Mouse (Mus musculus) hindbrain, embryonic 10.5 days (tissue): ENCODE data around the gene Pnpla7. TPM values are rescaled to one million over a fixed set of nuclear protein-coding genes. Genes with fewer than 3 reads are reported as not detected.
"Not testable (repeated sequence)": the region's sequence is repeated elsewhere in the genome, so short reads cannot be mapped to it uniquely, and the experiment has no call there.

ENCODE experiments used
- DNase-seq: peaks from one replicate; pipeline ENCODE4 v3.0.0-alpha.2; 2017; ENCODE audit warnings: low spot score
- H3K27ac ChIP-seq: fragments of 300-500 bp; sonication (generic); 2 replicates; pipeline ENCODE4 v1.5.1; 2016; ENCODE audit warnings: mild to moderate bottlenecking, moderate library complexity
- H3K27me3 ChIP-seq: fragments of 300-500 bp; sonication (generic); 2 replicates; pipeline ENCODE4 v1.6.1; 2016; ENCODE audit warnings: mild to moderate bottlenecking; ENCODE audit not compliant: poor library complexity, insufficient read depth, severe bottlenecking
- H3K36me3 ChIP-seq: fragments of 300-500 bp; sonication (generic); 2 replicates; pipeline ENCODE4 v1.6.1; 2016; ENCODE audit warnings: mild to moderate bottlenecking, moderate library complexity
- H3K4me1 ChIP-seq: fragments of 300-500 bp; sonication (generic); replicated peaks from 2 replicates; pipeline ENCODE4 v1.6.1; 2016; ENCODE audit warnings: mild to moderate bottlenecking
- H3K4me3 ChIP-seq: fragments of 300-500 bp; sonication (generic); 2 replicates; pipeline ENCODE4 v1.5.1; 2016; ENCODE audit warnings: mild to moderate bottlenecking, moderate library complexity
- H3K9me3 ChIP-seq: fragments of 300-500 bp; sonication (generic); 2 replicates; pipeline ENCODE4 v1.6.1; 2016; ENCODE audit warnings: mild to moderate bottlenecking, moderate library complexity
- WGBS: fragments of 180-500 bp; shearing (Covaris S2); methylation state at CpG from one replicate; pipeline ENCODE4 v1.1.7; 2016; 5-methylcytosine and 5-hydroxymethylcytosine counted together
- polyA plus RNA-seq: library from polyadenylated mRNA; unstranded; fragments of >200 nt; fragmentation: Nextera tagmentation; extraction: Ambion mirVana; gene quantifications from 2 replicates; pipeline ENCODE4 v1.2.1, GENCODE M21; 2016

The Pnpla7 gene
- polyA plus RNA-seq, 1 experiment from 2014 or later, result 3.9 TPM

- DNase-seq, result no peak
- 84% methylated on average over 4 of the region's 4 CpGs for WGBS
- H3K36me3 ChIP-seq, result peaks cover 64% of the 10 kb centered on the region
Observed at GRCm38 (mm10) chr2:24952537-24953055, 23.2 kb upstream of the Pnpla7 start.

GRCm38 (mm10) chr2:24960910-24961309 lies 14.9 kb upstream of the Pnpla7 start:
- peak; percentile 34 for DNase-seq
- 43% methylated on average over 3 of the region's 3 CpGs for WGBS
- Histone ChIP-seq H3K9me3 (no peaks in the 10 kb centered on the region), H3K27me3 (no peaks in the 10 kb centered on the region), H3K27ac (no peak overlapping the region), H3K4me1 (peaks cover 9% of the 10 kb centered on the region), H3K36me3 (peaks cover 79% of the 10 kb centered on the region), H3K4me3 (no peak overlapping the region)

More at GRCm38 (mm10) chr2:24952537-24953055, 23.2 kb upstream of the Pnpla7 start:
- H3K27me3 ChIP-seq, result peaks cover 10% of the 10 kb centered on the region; the same call in 1 of the 2 replicates
- H3K27ac ChIP-seq, result no peak overlapping the region
- no peaks in the 10 kb centered on the region for H3K9me3 ChIP-seq
- H3K4me1 ChIP-seq, result peaks cover 18% of the 10 kb centered on the region
- H3K4me3 ChIP-seq, result no peak overlapping the region

DNA sequence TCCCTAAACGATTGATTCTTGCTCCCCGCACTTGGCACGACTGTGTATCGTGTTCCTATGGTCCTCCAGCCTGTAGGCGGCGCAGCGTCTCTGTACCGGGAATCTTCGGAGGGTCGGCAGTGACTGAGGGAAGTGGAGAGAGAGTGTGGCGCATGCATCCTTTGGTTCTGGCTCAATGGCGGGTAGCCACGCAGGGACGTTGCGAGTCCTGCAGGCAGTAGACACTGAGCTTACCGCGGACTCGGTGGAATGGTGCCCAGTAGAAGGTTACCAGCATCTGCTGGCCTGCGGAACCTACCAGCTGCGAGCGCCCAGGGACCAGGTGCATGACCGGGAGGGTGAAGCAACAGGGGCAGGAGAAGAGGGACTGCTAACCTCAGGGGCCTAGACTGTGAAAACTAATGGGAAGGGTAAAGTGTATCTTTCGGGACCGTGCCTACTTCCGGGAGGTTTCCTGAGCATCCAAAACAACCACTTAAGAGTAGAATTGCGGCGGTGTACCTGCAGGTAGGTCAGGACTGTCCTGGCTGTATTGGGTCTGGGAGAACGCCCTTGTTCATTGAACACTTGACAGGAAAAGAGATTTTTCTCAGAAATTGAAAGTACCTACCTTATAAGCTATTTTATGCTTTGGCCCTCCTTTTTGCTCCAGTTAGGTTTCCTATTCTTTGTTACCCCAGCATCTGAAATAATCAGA lies 13.4 kb upstream of the Pnpla7 start, which contains the start of gene Dph7:
Dph7 (plus strand) TSS at position 97 of the 697 bp plus-strand sequence.
- H3K9me3 ChIP-seq, result no peaks in the 10 kb centered on the region
- peaks cover 78% of the 10 kb centered on the region for H3K36me3 ChIP-seq
- no peaks in the 10 kb centered on the region for H3K27me3 ChIP-seq
- H3K4me3 ChIP-seq, result peak within 1 kb of the TSS; percentile 79
- H3K4me1 ChIP-seq, result peaks cover 9% of the 10 kb centered on the region
- under 1% methylated on average over 28 of the region's 28 CpGs for WGBS
- peak within 1 kb of the TSS; percentile 94 for H3K27ac ChIP-seq
- peak; percentile 90 for DNase-seq

DNA sequence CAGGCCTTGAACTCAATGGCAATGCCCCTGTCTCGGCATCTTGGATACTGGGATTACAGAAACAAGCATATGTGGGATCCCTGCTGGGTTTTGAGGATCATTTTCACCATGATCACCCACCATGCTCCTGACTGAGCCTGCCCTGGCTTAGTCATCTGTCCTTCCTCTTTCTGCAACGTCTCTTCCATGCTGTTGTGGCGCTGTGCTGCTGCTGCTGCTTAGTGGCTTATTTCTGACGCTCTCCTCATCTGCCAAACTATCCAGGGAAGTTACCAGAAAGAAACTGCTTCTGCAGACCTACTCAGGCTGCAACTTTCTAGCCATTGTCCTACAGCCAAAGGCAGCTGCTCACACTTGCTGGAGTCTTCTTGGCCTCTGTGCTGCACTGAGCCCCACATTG lies 5.4 kb upstream of the Pnpla7 start:
- Histone ChIP-seq H3K9me3 (no peaks in the 10 kb centered on the region), H3K36me3 (peaks cover 78% of the 10 kb centered on the region), H3K27ac (no peak overlapping the region), H3K27me3 (no peaks in the 10 kb centered on the region), H3K4me3 (no peak overlapping the region), H3K4me1 (peaks cover 17% of the 10 kb centered on the region)
- 83% methylated on average over 4 of the region's 4 CpGs for WGBS
- DNase-seq, result no peak

DNA sequence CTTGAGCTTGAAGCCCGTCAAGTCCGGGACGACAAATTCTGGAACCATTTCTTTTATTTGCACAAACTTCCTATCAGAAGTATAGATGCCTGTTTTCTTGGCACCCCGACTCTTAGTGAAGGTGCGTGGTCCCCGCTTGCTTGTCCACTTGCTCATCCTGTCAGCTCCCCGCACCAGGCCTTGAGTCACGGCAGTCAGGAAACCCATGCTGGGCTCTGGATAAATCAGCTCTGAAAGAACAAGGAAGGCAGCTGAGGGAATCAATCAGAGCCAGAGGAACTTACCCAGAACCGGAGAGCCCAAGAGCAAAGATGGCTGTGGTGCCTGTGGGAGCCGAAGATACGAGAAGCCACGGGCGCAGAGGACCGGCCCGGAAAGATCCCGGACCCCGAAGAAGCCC lies 1.4 kb upstream of the Pnpla7 start:
- H3K9me3 ChIP-seq, H3K27me3 ChIP-seq, DNase-seq: not testable (repeated sequence)
- Histone ChIP-seq H3K4me3 (peak overlapping the region; percentile 83), H3K36me3 (peaks cover 40% of the 10 kb centered on the region), H3K27ac (peak overlapping the region; percentile 90), H3K4me1 (peaks cover 28% of the 10 kb centered on the region)
- WGBS, result 1% methylated on average over 17 of the region's 17 CpGs

- no peaks in the 10 kb centered on the region for H3K9me3 ChIP-seq
- peaks cover 28% of the 10 kb centered on the region for H3K4me1 ChIP-seq
- under 1% methylated on average over 64 of the region's 64 CpGs for WGBS
- peak within 1 kb of the TSS; percentile 90 for H3K27ac ChIP-seq
- H3K4me3 ChIP-seq, result peak within 1 kb of the TSS; percentile 83
- peak; percentile 98 for DNase-seq
- H3K36me3 ChIP-seq, result peaks cover 34% of the 10 kb centered on the region
- no peaks in the 10 kb centered on the region for H3K27me3 ChIP-seq
Observed at GRCm38 (mm10) chr2:24974906-24975703, 728 bp upstream of the Pnpla7 start, which contains the start of gene Mrpl41. Gene Mrpl41 (minus strand): TSS chr2:24975098.

DNA sequence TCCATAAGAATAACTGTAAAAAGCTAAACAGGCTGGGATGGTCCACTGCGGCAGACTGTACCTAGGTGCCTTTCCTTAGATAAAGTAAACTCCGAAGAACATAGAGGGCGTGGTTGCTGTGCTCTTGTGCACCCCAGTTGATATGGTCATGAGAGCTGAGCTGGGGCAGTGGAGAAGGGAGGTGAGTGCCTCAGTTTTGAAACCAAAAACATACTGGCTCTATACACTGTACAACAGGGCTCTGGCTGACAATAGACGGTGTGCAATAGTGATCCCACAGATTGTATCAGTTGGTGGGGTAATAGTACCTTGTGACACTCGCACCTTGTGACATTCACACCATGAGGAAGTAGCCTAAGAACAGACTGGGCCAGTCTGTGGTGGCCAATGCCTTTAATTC lies 1.1 kb downstream of the Pnpla7 start:
- no peak for DNase-seq
- peaks cover 15% of the 10 kb centered on the region for H3K36me3 ChIP-seq
- WGBS, result 92% methylated on average over 5 of the region's 5 CpGs
- H3K27me3 ChIP-seq, result no peaks in the 10 kb centered on the region
- no peaks in the 10 kb centered on the region for H3K9me3 ChIP-seq
- H3K27ac ChIP-seq, result no peak overlapping the region
- H3K4me1 ChIP-seq, result peaks cover 28% of the 10 kb centered on the region
- no peak overlapping the region for H3K4me3 ChIP-seq

- DNase-seq, result no peak
Observed at GRCm38 (mm10) chr2:24987762-24988161, 11.9 kb downstream of the Pnpla7 start.

DNA sequence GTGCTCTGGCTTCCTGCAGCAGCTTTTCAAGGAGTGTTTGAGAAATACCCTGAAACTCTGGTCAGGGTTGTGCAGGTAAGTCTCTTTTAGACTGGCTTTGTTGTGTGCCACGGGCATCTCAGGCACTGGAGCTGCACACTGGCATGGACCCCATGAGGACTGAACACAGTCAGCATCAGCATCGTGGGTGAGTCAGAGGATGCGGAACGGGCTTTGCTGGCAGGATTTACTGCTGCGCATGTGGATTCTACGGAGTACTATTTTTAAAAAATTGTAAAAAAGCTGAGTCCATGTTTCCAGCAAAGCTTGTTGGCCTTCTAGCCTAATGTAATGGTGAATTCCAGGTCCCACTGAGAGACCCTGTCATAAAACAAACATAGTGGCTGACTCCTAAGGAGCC lies 19.5 kb downstream of the Pnpla7 start:
- H3K4me3 ChIP-seq, result no peak overlapping the region
- no peaks in the 10 kb centered on the region for H3K9me3 ChIP-seq
- no peaks in the 10 kb centered on the region for H3K27me3 ChIP-seq
- no peak overlapping the region for H3K27ac ChIP-seq
- no peak for DNase-seq
- H3K36me3 ChIP-seq, result no peaks in the 10 kb centered on the region
- H3K4me1 ChIP-seq, result no peaks in the 10 kb centered on the region
- 93% methylated on average over 6 of the region's 6 CpGs for WGBS

More at GRCm38 (mm10) chr2:24987762-24988161, 11.9 kb downstream of the Pnpla7 start:
- WGBS, result 65% methylated on average over 2 of the region's 2 CpGs
- Histone ChIP-seq H3K27ac (no peak overlapping the region), H3K4me3 (no peak overlapping the region), H3K27me3 (no peaks in the 10 kb centered on the region), H3K36me3 (no peaks in the 10 kb centered on the region), H3K4me1 (no peaks in the 10 kb centered on the region), H3K9me3 (no peaks in the 10 kb centered on the region)

GRCm38 (mm10) chr2:24996471-24996870 lies 20.6 kb downstream of the Pnpla7 start:
- no peaks in the 10 kb centered on the region for H3K27me3 ChIP-seq
- no peaks in the 10 kb centered on the region for H3K36me3 ChIP-seq
- DNase-seq, result no peak
- no peak overlapping the region for H3K27ac ChIP-seq
- WGBS, result 94% methylated on average over 2 of the region's 2 CpGs
- H3K9me3 ChIP-seq, result no peaks in the 10 kb centered on the region
- no peaks in the 10 kb centered on the region for H3K4me1 ChIP-seq
- no peak overlapping the region for H3K4me3 ChIP-seq

- H3K4me3 ChIP-seq, result no peak overlapping the region
- no peaks in the 10 kb centered on the region for H3K36me3 ChIP-seq
- DNase-seq, result peak; percentile 29
- H3K27ac ChIP-seq, result no peak overlapping the region
- H3K27me3 ChIP-seq, result no peaks in the 10 kb centered on the region
- WGBS, result 83% methylated on average over 3 of the region's 3 CpGs
- no peaks in the 10 kb centered on the region for H3K4me1 ChIP-seq
- H3K9me3 ChIP-seq, result no peaks in the 10 kb centered on the region
Observed at GRCm38 (mm10) chr2:25000544-25001235, 24.9 kb downstream of the Pnpla7 start.

- H3K27me3 ChIP-seq, result no peaks in the 10 kb centered on the region
- no peaks in the 10 kb centered on the region for H3K4me1 ChIP-seq
- no peaks in the 10 kb centered on the region for H3K9me3 ChIP-seq
- H3K36me3 ChIP-seq, result no peaks in the 10 kb centered on the region
- 76% methylated on average over 9 of the region's 9 CpGs for WGBS
- no peak for DNase-seq
- no peak overlapping the region for H3K27ac ChIP-seq
- H3K4me3 ChIP-seq, result no peak overlapping the region
Observed at GRCm38 (mm10) chr2:25003946-25004786, 28.3 kb downstream of the Pnpla7 start.
